Mouse (Mus musculus): Measurements from ENCODE around the gene Egfem1.

- TF ChIP-seq CTCF (conservative IDR thresholded peaks at IDR 0.05 in 1 of 2, IDR thresholded peaks at IDR 0.05 in 1 of 2; ENCODE audit: low read depth in 2 of 2, low read length in 2 of 2) (no peak), KAT2A (IDR thresholded peaks at IDR 0.05; ENCODE audit: insufficient replicate concordance, low read length) (no peak), POLR2A (IDR thresholded peaks at IDR 0.05; ENCODE audit: low read depth, low read length) (no peak), POLR2AphosphoS2 (IDR thresholded peaks at IDR 0.05; ENCODE audit: low read depth, low read length) (no peak), SIN3A (IDR thresholded peaks at IDR 0.05; ENCODE audit: low read length) (no peak), TBP (conservative IDR thresholded peaks at IDR 0.05; ENCODE audit: low read depth, low read length) (no peak)
These were observed 652.4 kb downstream of the Egfem1 start for GRCm38 (mm10) chr3:29734251-29734650.
